Mouse (Mus musculus) cerebral cortex, adult 2 months (tissue): Measurements from ENCODE around the gene Cwc27.

Experiments
- WGBS: fragments of 180-500 bp; shearing (Covaris S2); methylation state at CpG from one replicate; pipeline ENCODE4 v1.1.7; 2018; 5-methylcytosine and 5-hydroxymethylcytosine counted together

Gene Cwc27

GRCm38 (mm10) chr13:104763193-104763592 lies 53.7 kb downstream of the Cwc27 start:
- 69% methylated on average over 3 of the region's 3 CpGs for WGBS

- WGBS, result 93% methylated on average over 4 of the region's 4 CpGs
Observed at GRCm38 (mm10) chr13:104762401-104762800, 54.5 kb downstream of the Cwc27 start.

- 90% methylated on average over 1 of the region's 1 CpGs for WGBS
Observed at GRCm38 (mm10) chr13:104759381-104759780, 57.6 kb downstream of the Cwc27 start.

GRCm38 (mm10) chr13:104742866-104743265 lies 74.1 kb downstream of the Cwc27 start:
- WGBS, result 55% methylated on average over 4 of the region's 4 CpGs

GRCm38 (mm10) chr13:104729261-104730046 lies 87.5 kb downstream of the Cwc27 start:
- 49% methylated on average over 3 of the region's 3 CpGs for WGBS

- WGBS, result 86% methylated on average over 2 of the region's 2 CpGs
Observed at GRCm38 (mm10) chr13:104727681-104728080, 89.3 kb downstream of the Cwc27 start.

- 87% methylated on average over 5 of the region's 5 CpGs for WGBS
Observed at GRCm38 (mm10) chr13:104720133-104720532, 96.8 kb downstream of the Cwc27 start.

- 50% methylated on average over 6 of the region's 6 CpGs for WGBS
Observed at GRCm38 (mm10) chr13:104694612-104695355, 122.2 kb downstream of the Cwc27 start.

- WGBS, result 86% methylated on average over 3 of the region's 3 CpGs
Observed at GRCm38 (mm10) chr13:104692710-104693109, 124.2 kb downstream of the Cwc27 start.

GRCm38 (mm10) chr13:104685537-104685936 lies 131.4 kb downstream of the Cwc27 start:
- WGBS, result 86% methylated on average over 2 of the region's 2 CpGs

GRCm38 (mm10) chr13:104684361-104685011 lies 132.5 kb downstream of the Cwc27 start:
- 70% methylated on average over 6 of the region's 6 CpGs for WGBS

- 59% methylated on average over 1 of the region's 1 CpGs for WGBS
Observed at GRCm38 (mm10) chr13:104681212-104681611, 135.7 kb downstream of the Cwc27 start.

- 92% methylated on average over 9 of the region's 9 CpGs for WGBS
Observed at GRCm38 (mm10) chr13:104661188-104661587, 155.8 kb downstream of the Cwc27 start.

- WGBS, result 86% methylated on average over 7 of the region's 7 CpGs
Observed at GRCm38 (mm10) chr13:104660042-104660680, 156.8 kb downstream of the Cwc27 start.

- WGBS, result 88% methylated on average over 5 of the region's 5 CpGs
Observed at GRCm38 (mm10) chr13:104656666-104657272, 160.2 kb downstream of the Cwc27 start.

GRCm38 (mm10) chr13:104655137-104655536 lies 161.8 kb downstream of the Cwc27 start:
- 45% methylated on average over 3 of the region's 3 CpGs for WGBS

GRCm38 (mm10) chr13:104651763-104652162 lies 165.2 kb downstream of the Cwc27 start:
- WGBS, result 55% methylated on average over 2 of the region's 2 CpGs

- WGBS, result 100% methylated on average over 2 of the region's 2 CpGs
Observed at GRCm38 (mm10) chr13:104650654-104651053, 166.3 kb downstream of the Cwc27 start.

- 79% methylated on average over 5 of the region's 5 CpGs for WGBS
Observed at GRCm38 (mm10) chr13:104650145-104650544, 166.8 kb downstream of the Cwc27 start.

- WGBS, result 73% methylated on average over 6 of the region's 6 CpGs
Observed at GRCm38 (mm10) chr13:104645778-104646425, 171.0 kb downstream of the Cwc27 start.

GRCm38 (mm10) chr13:104644185-104644584 lies 172.8 kb downstream of the Cwc27 start:
- WGBS, result 82% methylated on average over 1 of the region's 1 CpGs
